1 mouse cellular context compared by ENCODE assay signal in the genomic region with DNA sequence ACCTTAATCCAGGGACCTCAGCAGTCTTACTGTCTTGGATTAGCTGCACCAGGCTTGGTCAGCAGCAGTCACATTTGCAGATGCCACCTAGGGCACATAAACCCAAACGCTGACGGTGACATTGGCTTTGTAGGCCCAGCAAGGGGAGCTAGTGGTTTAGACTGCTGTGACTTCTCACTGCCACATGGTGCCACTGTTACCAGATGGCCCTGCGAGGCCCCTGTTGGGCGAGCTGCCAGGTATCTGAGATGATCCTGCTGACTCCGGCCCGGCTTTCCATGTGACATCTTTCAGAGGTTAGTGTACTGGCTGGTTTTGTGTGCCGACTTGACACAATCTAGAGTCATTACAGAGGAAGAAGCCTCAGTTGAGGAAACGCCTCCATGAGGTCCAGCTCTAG.
TF ChIP-seq lines count a peak whose summit lies in the region.

No protein-coding gene starts in this region.

TF ChIP-seq in MEL, 35 proteins besides CTCF, POLR2A, EP300 and RAD21:
- TF ChIP-seq SMC3 (IDR thresholded peaks at IDR 0.05; ENCODE audit: low read depth, low read length) (peak; percentile 29), POLR2AphosphoS5 (IDR thresholded peaks at IDR 0.05; ENCODE audit: borderline replicate concordance, low read depth, low read length) (no peak)
